Mouse (Mus musculus) stomach, postnatal 0 days (tissue): ENCODE results near the gene Oaf. TPM values are rescaled to one million over a fixed set of nuclear protein-coding genes. Genes with fewer than 3 reads are reported as not detected.

Source experiments
- ATAC-seq: fragments of 200-750 bp; cut with Nextera tagmentation; 2 replicates; pipeline ENCODE4 v1.8.0; 2017; ENCODE audit not compliant: low FRiP score, low TSS enrichment
- DNase-seq: peaks from one replicate; pipeline ENCODE4 v3.0.0-alpha.2; 2016; ENCODE audit warnings: low spot score
- H3K27ac ChIP-seq: fragments of 300-500 bp; sonication (generic); replicated peaks from 2 replicates; pipeline ENCODE4 v1.5.1; 2014; ENCODE audit warnings: mild to moderate bottlenecking, control low read depth
- H3K27me3 ChIP-seq: fragments of 300-500 bp; sonication (generic); 2 replicates; pipeline ENCODE4 v1.6.1; 2014; ENCODE audit warnings: low read length; ENCODE audit not compliant: control insufficient read depth, insufficient read depth
- H3K36me3 ChIP-seq: fragments of 300-500 bp; sonication (generic); 2 replicates; pipeline ENCODE4 v1.6.1; 2014; ENCODE audit warnings: low read length, mixed read lengths; ENCODE audit not compliant: control insufficient read depth, insufficient read depth
- H3K4me1 ChIP-seq: fragments of 300-500 bp; sonication (generic); replicated peaks from 2 replicates; pipeline ENCODE4 v1.6.1; 2014; ENCODE audit warnings: antibody characterized with exemption; ENCODE audit not compliant: control insufficient read depth, insufficient read depth
- H3K4me2 ChIP-seq: fragments of 300-500 bp; sonication (generic); replicated peaks from 2 replicates; pipeline ENCODE4 v1.6.1; 2014; ENCODE audit warnings: low read depth, mild to moderate bottlenecking, control low read depth, moderate library complexity
- H3K4me3 ChIP-seq: fragments of 300-500 bp; sonication (generic); 2 replicates; pipeline ENCODE4 v1.5.1; 2014; ENCODE audit warnings: low read depth, low read length, control low read depth
- H3K9ac ChIP-seq: fragments of 300-500 bp; sonication (generic); 2 replicates; pipeline ENCODE4 v1.6.1; 2014; ENCODE audit warnings: mild to moderate bottlenecking, low read length, control low read depth, mixed read lengths
- H3K9me3 ChIP-seq: fragments of 300-500 bp; sonication (generic); 2 replicates; pipeline ENCODE4 v1.6.1; 2016; ENCODE audit warnings: low read length; ENCODE audit not compliant: control insufficient read depth
- CTCF ChIP-seq: IDR thresholded peaks from 2 replicates; pipeline ENCODE4 v1.5.1; 2016; ENCODE audit warnings: antibody characterized with exemption, low read depth, mild to moderate bottlenecking, moderate library complexity
- EP300 ChIP-seq: optimal IDR thresholded peaks from 2 replicates; pipeline ENCODE3; 2016; ENCODE audit warnings: antibody characterized with exemption
- WGBS: fragments of 180-500 bp; shearing (Covaris S2); extraction: QIAGEN DNeasy Blood & Tissue Kit; methylation state at CpG from one replicate; pipeline ENCODE4 v1.1.7; 2014; 5-methylcytosine and 5-hydroxymethylcytosine counted together
- polyA plus RNA-seq: library from polyadenylated mRNA; unstranded; fragments of >200 nt; fragmentation: Nextera tagmentation; extraction: Ambion mirVana; gene quantifications from 2 replicates; pipeline ENCODE4 v1.2.1, GENCODE M21; 2015

The Oaf gene
- polyA plus RNA-seq, 1 experiment from 2014 or later = 31.9 TPM

GRCm38 (mm10) chr9:43200212-43200611 is 39.5 kb downstream of the Oaf start:
- Histone ChIP-seq H3K4me1 (no peaks in the 10 kb centered on the region), H3K9me3 (no peaks in the 10 kb centered on the region), H3K4me3 (no peak overlapping the region), H3K27me3 (peaks cover 5% of the 10 kb centered on the region; the same call in 1 of the 2 replicates), H3K36me3 (no peaks in the 10 kb centered on the region), H3K9ac (no peak overlapping the region), H3K27ac (no peak overlapping the region), H3K4me2 (no peak overlapping the region)
- WGBS = 24% methylated on average over 5 of the region's 5 CpGs
- TF ChIP-seq EP300 (no peak), CTCF (no peak)
- no peak for DNase-seq
- no peak for ATAC-seq

DNA sequence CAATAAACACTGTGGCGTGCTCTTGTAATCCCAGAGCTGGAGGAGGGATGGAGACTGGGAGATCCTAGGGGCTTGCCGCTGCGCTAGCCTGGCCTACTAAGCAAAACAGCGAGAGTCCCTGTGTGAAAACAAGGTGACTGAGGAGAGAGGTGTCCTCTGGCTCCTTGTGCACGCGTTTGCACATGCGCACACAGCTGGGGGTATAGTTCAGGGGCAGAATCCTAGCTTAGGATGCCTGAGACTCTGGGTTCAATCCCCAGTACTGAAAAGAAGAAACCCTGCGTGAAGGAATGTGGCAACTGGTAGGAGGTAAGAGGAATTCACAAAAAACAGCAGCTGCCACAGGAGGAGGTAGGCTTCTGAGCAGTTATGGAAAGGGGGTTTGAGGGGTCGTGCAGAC is 45.7 kb downstream of the Oaf start:
- no peaks in the 10 kb centered on the region for H3K27me3 ChIP-seq
- TF ChIP-seq EP300 = no peak
- no peak for TF ChIP-seq CTCF
- 44% methylated on average over 9 of the region's 9 CpGs for WGBS
- no peaks in the 10 kb centered on the region for H3K4me1 ChIP-seq
- ATAC-seq = no peak
- no peak for DNase-seq
- H3K9ac ChIP-seq = no peak overlapping the region
- H3K36me3 ChIP-seq = no peaks in the 10 kb centered on the region
- no peaks in the 10 kb centered on the region for H3K9me3 ChIP-seq
- H3K4me3 ChIP-seq = no peak overlapping the region
- no peak overlapping the region for H3K27ac ChIP-seq
- no peak overlapping the region for H3K4me2 ChIP-seq

GRCm38 (mm10) chr9:43191561-43191960 is 48.1 kb downstream of the Oaf start:
- Histone ChIP-seq H3K36me3 (no peaks in the 10 kb centered on the region), H3K9me3 (no peaks in the 10 kb centered on the region), H3K4me2 (no peak overlapping the region), H3K27me3 (no peaks in the 10 kb centered on the region), H3K4me3 (no peak overlapping the region), H3K4me1 (no peaks in the 10 kb centered on the region), H3K27ac (no peak overlapping the region), H3K9ac (no peak overlapping the region)
- DNase-seq = no peak
- no peak for ATAC-seq
- TF ChIP-seq CTCF (no peak), EP300 (no peak)
- 48% methylated on average over 4 of the region's 4 CpGs for WGBS

GRCm38 (mm10) chr9:43189021-43189356 is 50.7 kb downstream of the Oaf start:
- no peak for DNase-seq
- no peak for TF ChIP-seq CTCF
- TF ChIP-seq EP300 = no peak
- H3K4me3 ChIP-seq = no peak overlapping the region
- H3K4me2 ChIP-seq = no peak overlapping the region
- no peaks in the 10 kb centered on the region for H3K27me3 ChIP-seq
- H3K9ac ChIP-seq = no peak overlapping the region
- no peaks in the 10 kb centered on the region for H3K4me1 ChIP-seq
- no peaks in the 10 kb centered on the region for H3K36me3 ChIP-seq
- ATAC-seq = no peak
- H3K27ac ChIP-seq = no peak overlapping the region
- WGBS = 66% methylated on average over 3 of the region's 3 CpGs
- no peaks in the 10 kb centered on the region for H3K9me3 ChIP-seq

DNA sequence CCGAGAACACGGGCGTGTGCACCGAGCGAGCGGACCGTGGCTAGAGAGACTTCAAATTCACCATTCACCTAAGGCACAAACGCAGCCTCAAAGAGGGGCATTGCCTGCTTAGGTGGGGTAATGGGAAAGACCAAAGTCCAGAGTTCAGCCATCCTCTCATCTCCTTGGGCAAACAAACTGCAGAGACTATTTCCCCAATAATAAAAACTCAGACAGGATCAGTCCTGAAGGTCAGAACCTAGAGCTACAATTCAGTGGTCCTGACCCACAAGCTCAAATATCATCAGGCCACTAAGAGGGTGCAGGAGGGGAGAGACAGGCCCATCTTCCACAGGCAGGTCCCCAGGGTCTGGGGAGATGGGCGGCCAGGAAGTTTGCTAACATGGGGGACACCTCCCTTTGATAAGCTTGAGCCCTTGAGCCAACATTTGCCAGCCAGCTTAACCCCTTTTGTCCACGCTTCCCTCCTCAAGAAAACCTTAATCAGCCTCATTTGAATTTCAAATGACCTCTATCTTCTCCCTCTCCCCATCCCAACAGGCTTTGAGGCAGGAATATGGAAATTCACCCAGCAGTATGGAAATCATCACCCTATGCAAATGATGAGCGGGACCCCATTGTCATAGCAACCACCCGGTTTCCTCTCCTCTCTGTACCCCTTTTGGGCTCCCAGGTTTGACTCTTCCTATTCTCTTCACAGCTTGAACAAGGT is 51.2 kb downstream of the Oaf start:
- Histone ChIP-seq H3K27ac (no peak overlapping the region), H3K4me1 (no peaks in the 10 kb centered on the region), H3K27me3 (no peaks in the 10 kb centered on the region), H3K4me2 (no peak overlapping the region), H3K4me3 (no peak overlapping the region), H3K9ac (no peak overlapping the region), H3K9me3 (no peaks in the 10 kb centered on the region), H3K36me3 (no peaks in the 10 kb centered on the region)
- ATAC-seq (no peak), DNase-seq (no peak)
- TF ChIP-seq EP300 (no peak), CTCF (no peak)
- 63% methylated on average over 12 of the region's 12 CpGs for WGBS

GRCm38 (mm10) chr9:43179614-43180013 is 60.1 kb downstream of the Oaf start:
- Histone ChIP-seq H3K27ac (no peak overlapping the region), H3K27me3 (no peaks in the 10 kb centered on the region), H3K36me3 (no peaks in the 10 kb centered on the region), H3K9ac (no peak overlapping the region), H3K4me2 (no peak overlapping the region), H3K4me3 (no peak overlapping the region), H3K4me1 (no peaks in the 10 kb centered on the region), H3K9me3 (no peaks in the 10 kb centered on the region)
- no peak for TF ChIP-seq EP300
- DNase-seq = no peak
- WGBS = 46% methylated on average over 4 of the region's 5 CpGs
- ATAC-seq = no peak
